Mouse (Mus musculus) limb, embryonic 15.5 days (tissue): Measurements from ENCODE around the gene D330045A20Rik. TPM values are rescaled to one million over a fixed set of nuclear protein-coding genes. Genes with fewer than 3 reads are reported as not detected.
"Not testable (repeated sequence)": the region's sequence is repeated elsewhere in the genome, so short reads cannot be mapped to it uniquely, and the experiment has no call there.

Experiments used
- ATAC-seq: fragments of 200-750 bp; cut with Nextera tagmentation; 2 replicates; pipeline ENCODE4 v1.8.0; 2017; ENCODE audit warnings: low read depth, moderate TSS enrichment; ENCODE audit not compliant: insufficient number of reproducible peaks, low FRiP score, low TSS enrichment
- H3K27ac ChIP-seq: fragments of 300-500 bp; sonication (generic); 2 replicates; pipeline ENCODE4 v1.5.1; 2015; ENCODE audit warnings: moderate library complexity, mild to moderate bottlenecking, inconsistent platforms
- H3K27me3 ChIP-seq: fragments of 300-500 bp; sonication (generic); 2 replicates; pipeline ENCODE4 v1.6.1; 2015; ENCODE audit warnings: inconsistent platforms
- H3K36me3 ChIP-seq: fragments of 300-500 bp; sonication (generic); 2 replicates; pipeline ENCODE4 v1.6.1; 2015; ENCODE audit warnings: inconsistent platforms
- H3K4me1 ChIP-seq: fragments of 300-500 bp; sonication (generic); 2 replicates; pipeline ENCODE4 v1.6.1; 2015; ENCODE audit warnings: inconsistent platforms
- H3K4me2 ChIP-seq: fragments of 300-500 bp; sonication (generic); 2 replicates; pipeline ENCODE4 v1.6.1; 2015; ENCODE audit warnings: mild to moderate bottlenecking, inconsistent platforms
- H3K4me3 ChIP-seq: fragments of 300-500 bp; sonication (generic); 2 replicates; pipeline ENCODE4 v1.5.1; 2015; ENCODE audit warnings: mild to moderate bottlenecking, inconsistent platforms
- H3K9ac ChIP-seq: fragments of 300-500 bp; sonication (generic); 2 replicates; pipeline ENCODE4 v1.6.1; 2015; ENCODE audit warnings: inconsistent platforms
- H3K9me3 ChIP-seq: fragments of 300-500 bp; sonication (generic); 2 replicates; pipeline ENCODE4 v1.6.1; 2016; ENCODE audit warnings: inconsistent platforms
- WGBS: fragments of 180-500 bp; shearing (Covaris S2); methylation state at CpG from one replicate; pipeline ENCODE4 v1.1.7; 2015; 5-methylcytosine and 5-hydroxymethylcytosine counted together
- polyA plus RNA-seq: library from polyadenylated mRNA; unstranded; fragments of >200 nt; fragmentation: Nextera tagmentation; extraction: Ambion mirVana; gene quantifications from 2 replicates; pipeline ENCODE4 v1.2.1, GENCODE M21; 2015

Gene D330045A20Rik
- polyA plus RNA-seq, 1 experiment from 2014 or later, result 1.4 TPM

DNA sequence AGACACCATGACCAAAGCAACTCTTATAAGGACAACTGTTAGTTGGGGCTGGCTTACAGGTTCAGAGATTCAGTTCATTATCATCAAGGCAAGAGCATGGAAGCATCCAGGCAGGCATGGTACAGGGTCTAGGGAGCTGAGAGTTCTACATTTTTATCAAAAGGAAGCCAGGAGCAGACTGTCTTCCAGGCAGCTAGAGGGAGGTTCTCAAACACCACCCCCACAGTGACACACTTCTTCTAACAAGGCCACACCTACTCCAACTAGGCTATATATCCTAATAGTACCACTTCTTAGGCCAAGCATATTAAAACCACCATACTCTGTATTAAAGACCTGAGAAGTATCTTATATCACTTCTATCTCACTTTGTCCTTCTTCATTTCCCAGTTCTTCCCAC, 49.5 kb downstream of the D330045A20Rik start:
- H3K9me3 ChIP-seq, result no peaks in the 10 kb centered on the region
- H3K27me3 ChIP-seq, result no peaks in the 10 kb centered on the region
- H3K4me1 ChIP-seq, result no peaks in the 10 kb centered on the region
- no peak for ATAC-seq
- no peak overlapping the region for H3K4me2 ChIP-seq
- no peaks in the 10 kb centered on the region for H3K36me3 ChIP-seq
- no peak overlapping the region for H3K9ac ChIP-seq
- H3K27ac ChIP-seq, result no peak overlapping the region
- H3K4me3 ChIP-seq, result no peak overlapping the region

DNA sequence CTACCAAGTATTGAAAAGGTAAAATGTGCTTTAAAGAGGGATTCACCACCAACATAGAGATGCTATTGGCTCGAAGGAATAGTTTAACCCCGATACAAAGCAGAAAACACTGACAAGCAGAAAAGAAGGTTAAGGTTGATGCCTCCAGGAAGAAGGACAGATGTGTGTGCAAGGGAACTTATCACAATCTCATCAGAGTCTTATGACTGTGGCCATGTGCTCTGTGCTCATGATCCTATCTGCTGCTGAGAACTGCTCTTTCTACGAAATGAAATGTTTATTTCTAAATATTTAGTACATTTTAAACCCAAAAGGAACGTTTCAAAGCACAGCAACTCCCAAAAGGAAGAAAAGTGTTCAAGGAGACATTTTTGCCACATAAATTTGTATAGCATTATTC, 52.1 kb downstream of the D330045A20Rik start:
- Histone ChIP-seq H3K27ac (no peak overlapping the region), H3K9ac (no peak overlapping the region), H3K36me3 (no peaks in the 10 kb centered on the region), H3K4me2 (no peak overlapping the region), H3K27me3 (no peaks in the 10 kb centered on the region), H3K9me3 (no peaks in the 10 kb centered on the region), H3K4me3 (no peak overlapping the region), H3K4me1 (no peaks in the 10 kb centered on the region)
- no peak for ATAC-seq
- 70% methylated on average over 4 of the region's 4 CpGs for WGBS

DNA sequence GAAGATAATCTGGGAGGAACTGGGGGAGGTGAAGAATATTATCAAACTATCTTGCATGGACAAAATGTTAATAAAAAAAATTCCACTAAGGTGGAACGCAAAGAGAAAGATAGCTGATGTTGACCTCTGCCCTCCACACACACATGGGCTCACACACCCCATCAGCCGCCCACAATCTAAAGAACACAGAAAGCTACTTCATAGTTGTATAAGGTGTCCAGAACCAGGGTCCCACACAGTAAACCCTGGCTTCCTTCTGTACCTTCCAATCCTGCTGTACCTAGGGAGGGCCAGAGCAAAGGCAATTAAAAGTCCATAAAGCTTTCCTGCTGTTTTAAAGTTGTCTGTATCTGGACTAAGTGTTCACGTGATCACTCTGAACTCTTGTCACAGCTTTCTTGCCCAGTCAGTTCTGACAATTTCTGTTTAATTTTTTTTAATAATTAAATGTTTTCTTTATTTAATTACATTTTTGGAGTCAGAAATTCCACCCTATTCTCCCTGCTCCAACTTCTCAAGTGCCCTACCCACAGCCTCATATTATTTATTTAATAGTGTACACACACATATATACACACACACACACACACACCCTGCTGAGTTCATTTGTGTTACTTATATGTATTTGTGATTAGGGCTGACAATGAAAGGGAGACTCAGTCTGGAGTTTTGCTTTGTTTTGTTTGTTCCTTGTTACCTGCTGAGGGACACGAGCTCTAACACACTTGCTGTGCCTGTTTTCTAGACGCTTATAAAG, 57.7 kb downstream of the D330045A20Rik start:
- 64% methylated on average over 5 of the region's 5 CpGs for WGBS
- Histone ChIP-seq H3K9me3 (no peaks in the 10 kb centered on the region), H3K4me2 (no peak overlapping the region), H3K27ac (no peak overlapping the region), H3K4me1 (no peaks in the 10 kb centered on the region), H3K9ac (no peak overlapping the region), H3K4me3 (no peak overlapping the region), H3K27me3 (no peaks in the 10 kb centered on the region), H3K36me3 (no peaks in the 10 kb centered on the region)
- ATAC-seq, result no peak

DNA sequence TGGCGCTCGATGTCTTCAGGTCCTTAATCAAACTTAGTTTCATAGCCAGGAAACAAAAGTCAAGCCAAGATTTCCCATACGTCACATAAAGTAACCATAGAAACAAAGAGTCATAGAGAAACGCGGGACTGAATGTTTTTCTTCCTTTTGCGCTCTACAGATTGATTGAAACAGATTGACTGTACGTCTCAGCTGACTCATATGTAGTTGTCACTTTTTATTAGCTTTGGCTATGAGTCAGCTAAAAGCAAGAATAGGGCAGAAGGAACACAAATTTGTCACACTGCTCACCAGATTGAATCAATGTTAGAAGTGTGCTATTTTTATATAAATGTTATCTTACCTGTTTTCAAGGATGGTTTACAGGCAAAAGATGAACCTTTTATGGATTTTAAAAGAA, 63.6 kb downstream of the D330045A20Rik start:
- Histone ChIP-seq H3K9me3 (no peaks in the 10 kb centered on the region), H3K27ac (no peak overlapping the region), H3K36me3 (no peaks in the 10 kb centered on the region), H3K9ac (no peak overlapping the region), H3K27me3 (no peaks in the 10 kb centered on the region), H3K4me3 (no peak overlapping the region), H3K4me1 (no peaks in the 10 kb centered on the region), H3K4me2 (no peak overlapping the region)
- no peak for ATAC-seq
- 73% methylated on average over 7 of the region's 7 CpGs for WGBS

DNA sequence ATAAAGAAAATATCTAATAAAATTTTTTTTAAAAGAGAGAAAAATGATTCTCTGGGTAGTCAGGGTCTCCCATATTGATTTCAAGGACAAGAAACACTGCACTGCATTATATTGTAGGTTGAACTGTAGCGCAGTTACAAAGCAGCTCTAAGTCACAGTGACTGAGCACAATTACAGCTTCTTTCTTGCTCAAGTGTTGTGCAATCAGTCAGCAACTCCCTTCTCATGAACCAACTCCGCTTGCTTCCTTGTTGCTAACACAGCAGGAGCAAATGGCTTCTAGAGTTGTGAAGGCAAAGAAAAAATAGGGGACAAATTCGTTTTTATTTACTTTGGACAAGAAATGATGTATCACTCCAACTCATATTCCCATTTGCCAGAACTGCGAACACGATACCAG, 70.3 kb downstream of the D330045A20Rik start:
- ATAC-seq, result no peak
- no peak overlapping the region for H3K4me2 ChIP-seq
- H3K27me3 ChIP-seq, result no peaks in the 10 kb centered on the region
- H3K9me3 ChIP-seq, result no peaks in the 10 kb centered on the region
- no peaks in the 10 kb centered on the region for H3K4me1 ChIP-seq
- H3K27ac ChIP-seq, result no peak overlapping the region
- WGBS, result 76% methylated on average over 5 of the region's 5 CpGs
- no peak overlapping the region for H3K4me3 ChIP-seq
- no peaks in the 10 kb centered on the region for H3K36me3 ChIP-seq
- H3K9ac ChIP-seq, result no peak overlapping the region

DNA sequence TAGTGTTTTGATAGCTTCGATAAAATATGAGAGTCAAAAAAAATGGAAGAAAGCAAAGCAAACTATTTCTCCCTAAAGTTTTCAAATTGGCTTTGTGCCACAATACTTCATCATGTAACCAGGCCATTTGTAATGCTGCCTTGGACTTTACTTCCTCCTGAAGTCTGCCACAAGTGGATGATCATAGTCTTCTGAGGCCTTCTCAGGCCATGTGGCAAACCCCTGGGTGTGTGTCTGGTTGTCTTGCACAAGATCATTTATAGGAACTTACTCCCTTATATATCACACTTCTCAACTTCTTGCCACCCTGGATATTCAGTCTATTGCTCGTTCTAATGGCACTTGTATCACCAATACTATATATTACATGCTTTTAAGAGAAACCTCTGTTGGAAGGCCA, 71.9 kb downstream of the D330045A20Rik start:
- no peak for ATAC-seq
- H3K4me3 ChIP-seq, result no peak overlapping the region
- H3K27me3 ChIP-seq, result no peaks in the 10 kb centered on the region
- H3K9ac ChIP-seq, result no peak overlapping the region
- H3K4me2 ChIP-seq, result no peak overlapping the region
- no peak overlapping the region for H3K27ac ChIP-seq
- H3K36me3 ChIP-seq, result no peaks in the 10 kb centered on the region
- H3K4me1 ChIP-seq, result no peaks in the 10 kb centered on the region
- 83% methylated on average over 2 of the region's 2 CpGs for WGBS
- H3K9me3 ChIP-seq, result no peaks in the 10 kb centered on the region

DNA sequence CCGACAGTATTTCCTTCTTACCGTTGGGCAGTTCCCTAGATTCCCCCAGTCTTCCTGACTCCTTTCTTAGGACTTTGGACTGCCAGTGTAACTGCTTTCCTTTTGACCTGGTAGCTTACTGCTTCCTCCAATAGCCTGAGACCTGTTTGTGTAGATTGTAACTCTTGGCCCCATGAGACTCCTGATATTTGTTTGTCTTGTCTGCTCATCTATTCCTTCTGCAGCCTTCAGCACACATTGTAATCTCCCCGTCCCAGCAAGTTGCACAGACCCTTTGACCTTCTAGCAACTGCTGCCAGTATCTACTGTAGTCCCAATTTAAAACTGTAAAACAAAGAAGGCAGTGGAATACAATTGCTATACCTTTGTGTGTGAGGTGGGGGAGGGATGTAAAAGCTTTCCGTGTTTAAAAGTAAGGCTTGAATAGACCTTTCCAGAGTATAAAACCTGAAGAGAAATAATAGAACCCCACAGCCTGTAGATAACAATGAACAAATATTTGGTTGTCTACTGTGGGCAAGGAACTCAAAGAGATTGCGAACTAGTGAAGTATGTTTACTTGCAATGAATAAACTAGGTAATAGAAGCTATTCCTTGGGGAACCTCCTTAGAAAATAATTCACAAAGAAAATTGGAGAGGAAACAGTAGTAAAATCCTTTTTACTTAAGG, 82.2 kb downstream of the D330045A20Rik start:
- Histone ChIP-seq H3K36me3 (no peaks in the 10 kb centered on the region), H3K27me3 (no peaks in the 10 kb centered on the region), H3K4me2 (no peak overlapping the region), H3K9ac (no peak overlapping the region), H3K27ac (no peak overlapping the region), H3K4me3 (no peak overlapping the region), H3K4me1 (no peaks in the 10 kb centered on the region), H3K9me3 (no peaks in the 10 kb centered on the region)
- WGBS, result 69% methylated on average over 5 of the region's 5 CpGs
- ATAC-seq, result no peak

DNA sequence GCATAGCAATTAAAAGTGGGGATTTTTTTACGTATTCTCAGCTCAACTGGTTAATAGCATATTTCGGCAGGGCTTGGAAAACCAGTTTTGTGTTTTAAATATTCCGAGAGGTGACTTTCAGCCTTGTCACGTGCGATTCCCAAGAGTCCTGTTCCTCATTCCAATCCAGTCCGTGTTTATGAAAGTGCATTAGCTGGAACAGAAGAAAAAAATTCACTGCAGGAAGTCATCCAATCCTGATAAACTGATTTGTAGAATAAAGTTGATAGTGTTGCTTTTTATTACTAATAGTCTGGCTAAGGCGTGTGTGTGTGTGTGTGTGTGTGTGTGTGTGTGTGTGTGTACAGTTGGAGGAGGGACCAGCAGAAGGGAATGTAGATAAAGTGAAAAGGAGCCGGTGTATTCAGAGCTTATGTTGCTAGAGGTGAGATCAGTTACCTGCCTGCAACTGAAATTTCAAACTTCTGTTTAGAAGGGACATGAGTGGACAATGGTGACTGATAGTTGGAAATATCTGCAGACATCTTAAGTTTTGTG, 82.8 kb downstream of the D330045A20Rik start, which contains the start of gene Rnf128:
Gene Rnf128, plus strand, starts transcription at position 392 of the 537 bp plus-strand sequence.
- Histone ChIP-seq H3K27me3 (no peaks in the 10 kb centered on the region), H3K36me3 (no peaks in the 10 kb centered on the region), H3K9me3 (no peaks in the 10 kb centered on the region), H3K9ac (no peak within 1 kb of the TSS), H3K27ac (no peak within 1 kb of the TSS), H3K4me1 (no peaks in the 10 kb centered on the region), H3K4me2 (no peak within 1 kb of the TSS), H3K4me3 (no peak within 1 kb of the TSS)
- WGBS, result 46% methylated on average over 8 of the region's 8 CpGs
- ATAC-seq, result no peak

DNA sequence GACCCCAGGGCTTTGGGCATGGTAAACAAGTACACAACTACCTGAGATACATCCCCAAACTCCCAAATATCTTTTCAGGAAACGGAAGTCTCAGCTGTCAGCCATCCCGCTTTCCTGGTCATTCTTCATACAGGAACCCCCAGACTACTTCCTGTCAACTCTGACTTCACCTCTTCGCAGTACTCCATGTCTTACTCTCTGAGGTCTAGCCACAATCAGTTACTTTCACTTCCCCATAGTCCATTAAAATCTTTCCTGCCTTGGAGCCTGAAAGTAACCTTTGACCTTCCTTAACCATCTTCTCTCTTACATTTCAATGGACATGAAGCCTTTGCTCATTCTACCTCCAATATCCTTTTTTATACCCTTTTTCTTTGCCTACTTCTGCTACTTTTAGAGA, 89.9 kb downstream of the D330045A20Rik start:
- no peak for ATAC-seq
- H3K9ac ChIP-seq, result no peak overlapping the region
- no peaks in the 10 kb centered on the region for H3K9me3 ChIP-seq
- H3K4me3 ChIP-seq, result no peak overlapping the region
- H3K27me3 ChIP-seq, result peaks cover 3% of the 10 kb centered on the region; the same call in 1 of the 2 replicates
- no peaks in the 10 kb centered on the region for H3K4me1 ChIP-seq
- H3K4me2 ChIP-seq, result no peak overlapping the region
- 91% methylated on average over 3 of the region's 3 CpGs for WGBS
- H3K36me3 ChIP-seq, result no peaks in the 10 kb centered on the region
- H3K27ac ChIP-seq, result no peak overlapping the region

DNA sequence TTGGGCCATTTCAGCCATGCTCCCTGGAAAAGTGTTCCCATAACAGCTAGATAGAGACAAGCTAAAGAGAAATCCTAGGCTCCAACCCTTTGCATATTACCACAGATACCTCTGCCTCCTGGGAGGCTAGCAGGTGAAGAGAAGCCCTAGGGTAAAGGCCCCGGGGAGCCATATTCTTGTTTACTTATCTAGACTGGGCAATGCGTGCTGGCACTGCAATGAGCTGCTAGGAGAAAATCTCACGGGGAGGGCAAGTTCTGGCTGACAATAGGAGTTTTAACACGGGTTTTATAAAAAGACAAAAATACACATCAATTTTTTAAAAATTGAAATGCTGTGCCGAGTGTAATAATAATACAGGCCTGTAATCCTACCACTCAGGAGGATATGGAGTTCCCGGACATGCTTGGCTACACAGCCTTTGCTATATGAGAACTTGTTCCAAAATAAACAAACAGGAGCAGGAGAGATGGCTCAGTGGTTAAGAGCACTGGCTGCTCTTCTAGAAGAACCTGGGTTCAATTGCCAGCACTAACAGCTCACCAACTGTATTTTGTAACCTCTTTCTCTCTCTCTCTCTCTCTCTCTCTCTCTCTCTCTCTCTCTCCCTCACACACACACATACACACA, 98.6 kb downstream of the D330045A20Rik start:
- ATAC-seq, result no peak
- Histone ChIP-seq H3K4me3 (no peak overlapping the region), H3K9ac (no peak overlapping the region), H3K4me1 (no peaks in the 10 kb centered on the region), H3K9me3 (no peaks in the 10 kb centered on the region), H3K27ac (no peak overlapping the region), H3K36me3 (no peaks in the 10 kb centered on the region), H3K27me3 (no peaks in the 10 kb centered on the region; the same call in 1 of the 2 replicates), H3K4me2 (no peak overlapping the region)
- 69% methylated on average over 6 of the region's 6 CpGs for WGBS

DNA sequence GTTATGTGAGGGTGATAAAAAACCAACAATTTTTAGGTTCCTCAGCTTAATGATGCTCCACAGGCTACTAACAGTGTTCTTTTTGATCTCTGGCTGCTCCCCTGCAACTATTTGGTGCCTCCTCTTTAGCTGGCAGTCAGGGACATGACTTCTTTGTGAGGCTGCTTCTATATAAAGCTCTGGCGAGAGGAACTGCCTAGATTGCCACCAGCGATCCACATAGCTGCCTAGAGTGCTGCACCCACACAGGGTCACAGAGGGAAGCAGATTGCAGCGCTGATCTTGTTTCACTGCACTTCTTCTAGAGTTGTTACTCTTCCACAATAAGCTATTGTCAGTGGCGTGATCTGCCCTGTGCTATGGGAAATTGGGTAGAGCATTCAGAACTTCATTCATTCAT, 103.4 kb downstream of the D330045A20Rik start:
- ATAC-seq, result no peak
- no peak overlapping the region for H3K9ac ChIP-seq
- H3K9me3 ChIP-seq, result no peaks in the 10 kb centered on the region
- no peaks in the 10 kb centered on the region for H3K36me3 ChIP-seq
- H3K4me2 ChIP-seq, result no peak overlapping the region
- no peak overlapping the region for H3K27ac ChIP-seq
- no peaks in the 10 kb centered on the region; the same call in 1 of the 2 replicates for H3K27me3 ChIP-seq
- H3K4me1 ChIP-seq, result no peaks in the 10 kb centered on the region
- H3K4me3 ChIP-seq, result no peak overlapping the region
- 55% methylated on average over 4 of the region's 4 CpGs for WGBS

DNA sequence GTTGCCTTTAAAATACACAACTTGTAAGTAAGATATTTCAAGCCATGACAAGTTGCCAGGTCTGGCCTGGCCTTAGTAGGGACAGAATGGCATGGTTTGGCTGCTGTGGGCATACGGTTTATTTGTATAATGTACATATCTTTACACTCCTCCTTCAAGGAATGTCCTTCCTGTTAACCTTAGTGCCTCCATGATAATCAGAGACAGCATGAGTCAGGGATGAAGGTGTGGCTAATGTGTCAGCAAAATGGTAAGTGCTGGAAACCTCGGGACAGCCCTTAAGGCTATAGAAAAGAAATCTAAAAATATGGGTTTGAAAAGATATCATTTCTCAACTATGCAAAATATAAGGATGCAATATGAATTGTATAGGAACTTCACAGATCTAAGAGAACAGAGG, 106.5 kb downstream of the D330045A20Rik start:
- H3K9me3 ChIP-seq, H3K27me3 ChIP-seq, H3K36me3 ChIP-seq, H3K27ac ChIP-seq, H3K9ac ChIP-seq, H3K4me3 ChIP-seq, ATAC-seq, H3K4me1 ChIP-seq, H3K4me2 ChIP-seq: not testable (repeated sequence)
- 68% methylated on average over 2 of the region's 2 CpGs for WGBS
